In genomic region chr6:116359256-116359655, GRCm38 (mm10) we compare ENCODE assay signal across 28 mouse cellular contexts. TPM values are rescaled to one million over a fixed set of nuclear protein-coding genes. Genes with fewer than 3 reads are reported as not detected.
DNase-seq lines count a peak whose midpoint lies in the region; ATAC-seq lines count a peak whose summit lies in the region.
"Had no signal": no experiment of that assay in that cellular context is flagged by ENCODE, and none has a peak within 500 bp of the region (broad histone marks: within the 10 kb centered on the region; RNA-seq: fewer than 3 reads in every experiment).

No protein-coding gene starts in this region.

- no peak overlapping the region for H3K27ac ChIP-seq in liver, embryonic 16.5 days (ENCODE audit: low read length)
- H3K27ac ChIP-seq: embryonic facial prominence, embryonic 13.5 days; heart, embryonic 10.5 days; heart, embryonic 15.5 days; hindbrain, embryonic 13.5 days; midbrain, embryonic 12.5 days had no signal

- H3K4me1 ChIP-seq in liver, embryonic 16.5 days (ENCODE audit: control insufficient read depth, low read depth, low read length), result peaks cover 24% of the 10 kb centered on the region
- H3K4me1 ChIP-seq: embryonic facial prominence, embryonic 13.5 days; heart, embryonic 10.5 days; heart, embryonic 15.5 days; midbrain, embryonic 12.5 days had no signal

- no peaks in the 10 kb centered on the region for H3K27me3 ChIP-seq in liver, embryonic 16.5 days (ENCODE audit: control insufficient read depth, insufficient read depth, low read depth, low read length)
- H3K27me3 ChIP-seq: CH12.LX; embryonic facial prominence, embryonic 13.5 days; heart, embryonic 15.5 days; hindbrain, embryonic 13.5 days; midbrain, embryonic 12.5 days had no signal

- H3K36me3 ChIP-seq in liver, embryonic 16.5 days (ENCODE audit: control insufficient read depth, insufficient read depth), result peaks cover 8% of the 10 kb centered on the region; the same call in 1 of the 2 replicates
- H3K36me3 ChIP-seq: embryonic facial prominence, embryonic 13.5 days; heart, embryonic 10.5 days; heart, embryonic 15.5 days; hindbrain, embryonic 13.5 days; midbrain, embryonic 12.5 days had no signal

- H3K4me2 ChIP-seq in liver, embryonic 16.5 days (ENCODE audit: low read depth, low read length), result no peak overlapping the region
- H3K4me2 ChIP-seq: embryonic facial prominence, embryonic 13.5 days; heart, embryonic 15.5 days; hindbrain, embryonic 13.5 days; midbrain, embryonic 12.5 days had no signal

- no peak overlapping the region for H3K4me3 ChIP-seq in liver, embryonic 16.5 days (ENCODE audit: low read depth, low read length)
- H3K4me3 ChIP-seq: embryonic facial prominence, embryonic 13.5 days; erythroblast, embryonic 14.5 days; heart, embryonic 10.5 days; heart, embryonic 15.5 days; hindbrain, embryonic 13.5 days; midbrain, embryonic 12.5 days had no signal

- WGBS in liver, embryonic 16.5 days (ENCODE audit: insufficient replicate concordance), result 76% methylated on average over 3 of the region's 3 CpGs

- intact Hi-C loops in gastrocnemius, postnatal 14 days (cut with DNase I; ENCODE audit: low total_unique reads), result no loop called here

- DNase-seq in adrenal gland, adult (ENCODE audit: inconsistent age in 2 of 2, low spot score in 1 of 2), result peak; percentile 18 to 40
- DNase-seq in adrenal gland, postnatal 10 days, result no peak
- peak; percentile 29 for DNase-seq in gastrocnemius, postnatal 25 days
- DNase-seq in gastrocnemius, postnatal 14 days, result no peak
- no peak for DNase-seq in liver
- peak; percentile 14 for DNase-seq in NIH3T3 (ENCODE audit: low read depth)
- DNase-seq: adrenal gland, postnatal 14 days; cerebellum, adult 11-12 months; cerebellum, adult 9-11 months; embryo, embryonic 11 days; heart, postnatal 36 days; kidney, adult 9 months; kidney, postnatal 10 days; layer of hippocampus, postnatal 36 days; left cerebral cortex, postnatal 4 days; lung, adult 18-20 months; lung, postnatal 14 days had no signal

- H3K9ac ChIP-seq in liver, embryonic 16.5 days (ENCODE audit: low read depth, low read length), result no peak overlapping the region
- H3K9ac ChIP-seq: embryonic facial prominence, embryonic 13.5 days; heart, embryonic 15.5 days; hindbrain, embryonic 13.5 days; midbrain, embryonic 12.5 days had no signal

- H3K9me3 ChIP-seq in liver, embryonic 16.5 days (replicated peaks; ENCODE audit: control insufficient read depth, low read length), result no peaks in the 10 kb centered on the region
- H3K9me3 ChIP-seq: embryonic facial prominence, embryonic 13.5 days; heart, embryonic 10.5 days; heart, embryonic 15.5 days; hindbrain, embryonic 13.5 days; midbrain, embryonic 12.5 days had no signal

- peak; percentile 19; the same call in 1 of the 2 replicates for ATAC-seq in liver, embryonic 16.5 days (ENCODE audit: low read depth)
- no peak for ATAC-seq in megakaryocyte progenitor cell, adult 5-6 weeks (replicated peaks; ENCODE audit: poor library complexity)
- ATAC-seq: forebrain, embryonic 16.5 days; intestine, postnatal 0 days had no signal

RNA-seq across cellular contexts. Expression of gene March8, which starts 21.4 kb away (rescaled TPM):
- total RNA-seq in adrenal gland, postnatal 10 days (2021), result 10 to 100 TPM; 50.7 to 67.1 TPM
- total RNA-seq in gastrocnemius, postnatal 25 days (2021), result 10 to 100 TPM; 24.4 to 27.1 TPM
- total RNA-seq in gastrocnemius, postnatal 14 days (2021), result 10 to 100 TPM; 20.8 to 28.3 TPM
- polyA plus RNA-seq in liver, embryonic 16.5 days (2015; fragmentation: Nextera tagmentation; extraction: Ambion mirVana), result 91.7 TPM in 2 replicates
- total RNA-seq in megakaryocyte progenitor cell, adult 5-6 weeks (2015), result 11.1 and 15.6 TPM in 2 replicates
- 18.1 and 29.2 TPM in 2 replicates for total RNA-seq in megakaryocyte progenitor cell, adult 5-6 weeks (2017)

Comparison
In these comparisons a context has a peak if more than half of its experiments do, and no peak if none do; other contexts are left out.
1. DNase-seq: peak in adrenal gland, adult (2 of 2), gastrocnemius, postnatal 25 days (single experiment) and NIH3T3 (single experiment); none in adrenal gland, postnatal 10 days (single experiment), gastrocnemius, postnatal 14 days (single experiment) and liver (single experiment).